Mouse (Mus musculus): ENCODE measurements at regions not wholly inside any gene's neighbourhood (a gene's known extent, or its start where the extent isn't known, plus 50 kb on each side); places are given as distances from the start of the nearest gene placed in this dataset.

DNA sequence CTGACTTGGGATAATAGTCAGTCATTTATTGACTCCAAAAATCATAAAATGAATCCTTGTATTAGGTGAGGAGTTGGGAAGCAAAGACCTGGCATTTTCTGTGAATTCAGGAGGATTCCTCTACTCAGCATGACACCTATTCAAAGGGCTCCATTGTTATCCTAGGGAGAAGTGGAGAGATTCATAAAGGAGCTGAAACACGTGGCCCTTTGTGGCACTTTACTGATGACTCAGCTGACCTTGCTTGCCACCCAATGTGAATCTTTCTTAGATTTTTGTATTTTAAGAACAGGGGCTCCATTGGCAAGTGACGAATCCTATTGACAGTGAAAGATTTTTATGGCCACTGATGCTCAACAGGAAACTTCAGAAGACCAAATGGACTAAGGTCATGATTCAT, 619.2 kb upstream of the Pkn2 start:
- whole genome bisulfite sequencing, result 63% methylated on average over 2 of the region's 2 CpGs
- Histone ChIP-seq H3K4me1 (replicated peaks; ENCODE audit: control insufficient read depth, insufficient read depth, low read length) (no peaks in the 10 kb centered on the region), H3K36me3 (ENCODE audit: control insufficient read depth, insufficient read depth) (no peaks in the 10 kb centered on the region), H3K4me2 (replicated peaks; ENCODE audit: low read depth) (no peak overlapping the region), H3K9me3 (ENCODE audit: control insufficient read depth) (no peaks in the 10 kb centered on the region), H3K4me3 (ENCODE audit: low read depth, low read length) (no peak overlapping the region), H3K27me3 (replicated peaks; ENCODE audit: control insufficient read depth, insufficient read depth, low read length) (no peaks in the 10 kb centered on the region), H3K9ac (ENCODE audit: low read depth, low read length) (no peak overlapping the region), H3K27ac (ENCODE audit: low read depth, low read length) (no peak overlapping the region)
- ATAC-seq, result no peak
- no peak for TF ChIP-seq CTCF (IDR thresholded peaks at IDR 0.05; ENCODE audit: low read depth)

DNA sequence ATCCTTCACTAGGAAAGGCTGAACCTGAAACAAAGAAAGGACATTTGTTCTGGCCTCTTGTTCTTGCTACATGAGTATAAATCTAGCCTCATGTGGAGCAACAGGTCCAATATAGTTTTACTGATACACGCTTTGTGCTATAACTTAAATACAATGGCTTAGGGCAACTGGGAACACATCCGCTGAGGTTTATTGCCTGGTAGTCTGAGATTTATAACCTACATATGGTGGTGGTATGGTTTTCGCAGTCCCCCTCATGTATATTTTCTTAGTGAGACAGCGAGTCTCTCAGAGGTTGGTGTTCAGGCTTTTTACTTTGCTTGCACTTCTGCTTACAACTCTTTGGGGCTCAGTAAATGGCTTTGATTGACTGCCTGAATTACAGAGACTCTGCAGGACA, 613.6 kb upstream of the Pkn2 start:
- no peak overlapping the region for H3K4me3 ChIP-seq (ENCODE audit: low read depth, low read length)
- H3K4me2 ChIP-seq (replicated peaks; ENCODE audit: low read depth), result no peak overlapping the region
- no peak for TF ChIP-seq CTCF (IDR thresholded peaks at IDR 0.05; ENCODE audit: low read depth)
- H3K9me3 ChIP-seq (ENCODE audit: control insufficient read depth), result no peaks in the 10 kb centered on the region
- no peaks in the 10 kb centered on the region for H3K4me1 ChIP-seq (replicated peaks; ENCODE audit: control insufficient read depth, insufficient read depth, low read length)
- H3K9ac ChIP-seq (ENCODE audit: low read depth, low read length), result no peak overlapping the region
- H3K27ac ChIP-seq (ENCODE audit: low read depth, low read length), result no peak overlapping the region
- no peaks in the 10 kb centered on the region for H3K36me3 ChIP-seq (ENCODE audit: control insufficient read depth, insufficient read depth)
- 74% methylated on average over 4 of the region's 4 CpGs for WGBS
- no peak for ATAC-seq
- H3K27me3 ChIP-seq (replicated peaks; ENCODE audit: control insufficient read depth, insufficient read depth, low read length), result no peaks in the 10 kb centered on the region

DNA sequence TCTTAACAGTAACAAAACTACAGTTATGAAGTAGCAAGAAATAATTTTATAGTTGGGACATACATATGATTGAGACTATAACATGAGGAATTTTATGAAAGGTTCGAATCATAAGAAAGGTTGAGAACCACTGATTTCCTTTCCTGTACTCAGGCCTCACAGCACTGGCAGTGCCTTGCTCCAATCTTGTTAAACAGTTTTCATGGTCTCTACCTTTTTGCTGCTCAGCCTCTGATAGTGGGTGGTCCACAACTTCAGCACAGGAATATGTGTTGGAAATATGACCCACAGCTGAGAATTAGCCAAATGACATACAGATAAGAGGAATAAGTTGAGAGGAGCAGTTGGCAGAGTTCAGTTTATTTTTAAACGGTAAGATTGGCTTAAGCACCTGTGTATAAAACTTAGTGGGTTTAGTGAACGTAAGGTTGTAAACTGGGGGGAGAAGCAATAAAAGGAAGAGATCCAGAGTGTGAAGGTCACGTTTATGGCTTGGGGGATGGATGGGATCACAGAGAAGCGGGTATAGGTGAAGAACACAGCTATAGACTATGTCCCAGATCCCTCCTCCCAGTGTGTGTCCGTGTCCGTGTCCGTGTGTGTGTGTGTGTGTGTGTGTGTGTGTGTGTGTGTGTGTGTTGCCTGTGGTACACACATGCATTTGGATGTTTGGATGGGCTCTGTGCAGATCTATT, 596.3 kb upstream of the Pkn2 start:
- Histone ChIP-seq H3K4me2 (replicated peaks; ENCODE audit: low read depth) (no peak overlapping the region), H3K9me3 (ENCODE audit: control insufficient read depth) (no peaks in the 10 kb centered on the region), H3K4me1 (replicated peaks; ENCODE audit: control insufficient read depth, insufficient read depth, low read length) (no peaks in the 10 kb centered on the region), H3K4me3 (ENCODE audit: low read depth, low read length) (no peak overlapping the region), H3K27ac (ENCODE audit: low read depth, low read length) (no peak overlapping the region), H3K27me3 (replicated peaks; ENCODE audit: control insufficient read depth, insufficient read depth, low read length) (no peaks in the 10 kb centered on the region), H3K9ac (ENCODE audit: low read depth, low read length) (no peak overlapping the region), H3K36me3 (ENCODE audit: control insufficient read depth, insufficient read depth) (no peaks in the 10 kb centered on the region)
- no peak for TF ChIP-seq CTCF (IDR thresholded peaks at IDR 0.05; ENCODE audit: low read depth)
- peak; percentile 73 for ATAC-seq
- WGBS, result 32% methylated on average over 8 of the region's 8 CpGs

- Histone ChIP-seq H3K27me3 (replicated peaks; ENCODE audit: control insufficient read depth, insufficient read depth, low read length) (no peaks in the 10 kb centered on the region), H3K4me3 (ENCODE audit: low read depth, low read length) (no peak overlapping the region), H3K27ac (ENCODE audit: low read depth, low read length) (no peak overlapping the region), H3K9ac (ENCODE audit: low read depth, low read length) (no peak overlapping the region), H3K36me3 (ENCODE audit: control insufficient read depth, insufficient read depth) (no peaks in the 10 kb centered on the region), H3K4me1 (replicated peaks; ENCODE audit: control insufficient read depth, insufficient read depth, low read length) (no peaks in the 10 kb centered on the region), H3K9me3 (ENCODE audit: control insufficient read depth) (no peaks in the 10 kb centered on the region), H3K4me2 (replicated peaks; ENCODE audit: low read depth) (no peak overlapping the region)
- 66% methylated on average over 5 of the region's 5 CpGs for WGBS
- no peak for TF ChIP-seq CTCF (IDR thresholded peaks at IDR 0.05; ENCODE audit: low read depth)
- no peak for ATAC-seq
Measured at GRCm38 (mm10) chr3:143475461-143475860, 593.7 kb upstream of the Pkn2 start.

DNA sequence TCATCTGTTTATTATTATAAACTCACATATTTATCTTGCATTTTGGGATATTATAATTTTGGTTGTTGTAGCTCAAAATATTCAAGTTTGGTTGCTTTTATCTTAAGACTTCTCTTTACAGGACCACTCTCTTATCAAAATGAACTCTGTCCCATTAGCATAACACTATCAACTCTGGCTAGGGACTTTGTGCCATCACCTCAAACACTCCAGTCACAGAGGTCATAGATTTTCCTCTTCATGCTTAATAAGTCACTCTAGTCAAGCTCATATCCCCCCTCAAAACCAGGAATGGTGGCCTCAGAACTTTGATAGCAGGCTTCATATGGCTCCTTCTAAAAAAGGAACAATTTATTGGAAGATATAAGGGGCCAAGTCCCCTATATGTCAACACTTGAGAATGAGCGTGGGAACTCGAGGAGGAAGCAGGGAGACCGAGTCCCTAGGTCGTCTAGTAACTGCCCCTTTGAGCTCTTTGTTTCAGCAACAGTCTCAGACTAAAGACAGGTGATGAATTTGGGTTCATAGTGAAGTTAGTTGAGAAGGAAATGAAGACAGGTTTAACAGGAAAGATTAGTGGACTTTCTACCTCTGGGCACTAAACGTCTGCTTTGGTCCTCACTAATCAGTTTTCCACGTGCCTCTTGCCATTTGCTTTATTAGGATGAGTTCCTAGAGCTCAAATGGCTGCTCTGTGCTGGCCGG, 565.4 kb upstream of the Pkn2 start:
- Histone ChIP-seq H3K4me1 (replicated peaks; ENCODE audit: control insufficient read depth, insufficient read depth, low read length) (0 out of 2 replicates have a peak, but pooled peaks cover 3% of the 10 kb centered on the region), H3K27me3 (replicated peaks; ENCODE audit: control insufficient read depth, insufficient read depth, low read length) (no peaks in the 10 kb centered on the region), H3K36me3 (ENCODE audit: control insufficient read depth, insufficient read depth) (no peaks in the 10 kb centered on the region), H3K4me3 (ENCODE audit: low read depth, low read length) (no peak overlapping the region), H3K9me3 (ENCODE audit: control insufficient read depth) (no peaks in the 10 kb centered on the region), H3K4me2 (replicated peaks; ENCODE audit: low read depth) (peak overlapping the region; percentile 14; the same call in 1 of the 2 replicates), H3K9ac (ENCODE audit: low read depth, low read length) (no peak overlapping the region), H3K27ac (ENCODE audit: low read depth, low read length) (no peak overlapping the region)
- WGBS, result 42% methylated on average over 7 of the region's 7 CpGs
- no peak for TF ChIP-seq CTCF (IDR thresholded peaks at IDR 0.05; ENCODE audit: low read depth)
- ATAC-seq, result peak; percentile 82

DNA sequence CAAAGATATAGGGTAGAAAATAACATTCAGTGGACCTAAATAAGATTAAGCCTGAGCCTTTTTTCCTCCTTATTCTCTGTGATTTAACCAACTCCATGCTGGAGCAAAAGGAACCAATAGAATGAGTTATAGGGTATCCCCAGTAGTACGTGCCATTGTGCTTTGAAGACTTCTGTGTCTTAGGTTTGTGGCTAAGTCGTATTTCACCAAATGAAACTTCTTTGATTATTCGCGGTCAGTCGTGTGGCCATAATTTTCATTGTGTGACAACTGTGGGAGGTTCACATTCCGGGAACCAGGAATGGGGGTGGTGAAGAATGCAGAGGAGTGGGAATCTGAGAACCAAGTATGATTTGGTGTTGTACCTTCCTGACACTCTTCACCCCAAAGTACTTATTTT, 535.6 kb upstream of the Pkn2 start:
- ATAC-seq, result no peak
- Histone ChIP-seq H3K4me1 (replicated peaks; ENCODE audit: control insufficient read depth, insufficient read depth, low read length) (no peaks in the 10 kb centered on the region), H3K4me2 (replicated peaks; ENCODE audit: low read depth) (no peak overlapping the region), H3K9ac (ENCODE audit: low read depth, low read length) (no peak overlapping the region), H3K27me3 (replicated peaks; ENCODE audit: control insufficient read depth, insufficient read depth, low read length) (no peaks in the 10 kb centered on the region), H3K27ac (ENCODE audit: low read depth, low read length) (no peak overlapping the region), H3K4me3 (ENCODE audit: low read depth, low read length) (no peak overlapping the region), H3K36me3 (ENCODE audit: control insufficient read depth, insufficient read depth) (no peaks in the 10 kb centered on the region), H3K9me3 (ENCODE audit: control insufficient read depth) (no peaks in the 10 kb centered on the region)
- no peak for TF ChIP-seq CTCF (IDR thresholded peaks at IDR 0.05; ENCODE audit: low read depth)
- WGBS, result 84% methylated on average over 6 of the region's 6 CpGs
